Mouse (Mus musculus) kidney, embryonic 14.5 days (tissue): ENCODE measurements at regions not wholly inside any gene's neighbourhood (a gene's known extent, or its start where the extent isn't known, plus 50 kb on each side); places are given as distances from the start of the nearest gene placed in this dataset.

Source experiments
- ATAC-seq: fragments of 200-750 bp; cut with Nextera tagmentation; 2 replicates; pipeline ENCODE4 v1.8.0; 2017; ENCODE audit warnings: moderate number of reproducible peaks, mild to moderate bottlenecking, moderate TSS enrichment, moderate library complexity; ENCODE audit not compliant: low FRiP score, low TSS enrichment
- H3K27ac ChIP-seq: fragments of 300-500 bp; sonication (generic); 2 replicates; pipeline ENCODE4 v1.5.1; 2014; ENCODE audit warnings: low read depth, mild to moderate bottlenecking, low read length, moderate library complexity, mixed read lengths
- H3K27me3 ChIP-seq: fragments of 300-500 bp; sonication (generic); 2 replicates; pipeline ENCODE4 v1.6.1; 2014; ENCODE audit warnings: mild to moderate bottlenecking, low read length; ENCODE audit not compliant: control insufficient read depth, insufficient read depth
- H3K36me3 ChIP-seq: fragments of 300-500 bp; sonication (generic); 2 replicates; pipeline ENCODE4 v1.6.1; 2014; ENCODE audit warnings: low read length, mixed read lengths; ENCODE audit not compliant: control insufficient read depth, insufficient read depth
- H3K4me1 ChIP-seq: fragments of 300-500 bp; sonication (generic); 2 replicates; pipeline ENCODE4 v1.6.1; 2014; ENCODE audit warnings: low read length, mixed read lengths; ENCODE audit not compliant: control insufficient read depth, insufficient read depth
- H3K4me2 ChIP-seq: fragments of 300-500 bp; sonication (generic); replicated peaks from 2 replicates; pipeline ENCODE4 v1.6.1; 2014; ENCODE audit warnings: low read depth, mild to moderate bottlenecking, low read length
- H3K4me3 ChIP-seq: fragments of 300-500 bp; sonication (generic); 2 replicates; pipeline ENCODE4 v1.5.1; 2014; ENCODE audit warnings: mild to moderate bottlenecking, low read length
- H3K9ac ChIP-seq: fragments of 300-500 bp; sonication (generic); 2 replicates; pipeline ENCODE4 v1.6.1; 2014; ENCODE audit warnings: low read depth, mild to moderate bottlenecking, low read length, moderate library complexity
- H3K9me3 ChIP-seq: fragments of 300-500 bp; sonication (generic); 2 replicates; pipeline ENCODE4 v1.6.1; 2016; ENCODE audit warnings: low read length; ENCODE audit not compliant: control insufficient read depth
- WGBS: fragments of 180-500 bp; shearing (Covaris S2); extraction: QIAGEN DNeasy Blood & Tissue Kit; methylation state at CpG from one replicate; pipeline ENCODE4 v1.1.7; 2014; 5-methylcytosine and 5-hydroxymethylcytosine counted together

GRCm38 (mm10) chr2:132472126-132472525, 86.9 kb upstream of the Prokr2 start:
- Histone ChIP-seq H3K36me3 (no peaks in the 10 kb centered on the region), H3K9me3 (no peaks in the 10 kb centered on the region), H3K4me3 (no peak overlapping the region), H3K4me2 (no peak overlapping the region), H3K27ac (no peak overlapping the region), H3K27me3 (no peaks in the 10 kb centered on the region), H3K9ac (no peak overlapping the region), H3K4me1 (no peaks in the 10 kb centered on the region)
- WGBS: 7% methylated on average over 2 of the region's 2 CpGs
- peak; percentile 55; the same call in 1 of the 2 replicates for ATAC-seq

- H3K4me1 ChIP-seq: no peaks in the 10 kb centered on the region
- no peaks in the 10 kb centered on the region for H3K36me3 ChIP-seq
- H3K9me3 ChIP-seq: no peaks in the 10 kb centered on the region
- ATAC-seq: no peak
- H3K27me3 ChIP-seq: no peaks in the 10 kb centered on the region
- 86% methylated on average over 9 of the region's 9 CpGs for WGBS
- H3K9ac ChIP-seq: no peak overlapping the region
- no peak overlapping the region for H3K27ac ChIP-seq
- no peak overlapping the region for H3K4me2 ChIP-seq
- H3K4me3 ChIP-seq: no peak overlapping the region
Measured at GRCm38 (mm10) chr2:132468957-132469642, 83.9 kb upstream of the Prokr2 start.

DNA sequence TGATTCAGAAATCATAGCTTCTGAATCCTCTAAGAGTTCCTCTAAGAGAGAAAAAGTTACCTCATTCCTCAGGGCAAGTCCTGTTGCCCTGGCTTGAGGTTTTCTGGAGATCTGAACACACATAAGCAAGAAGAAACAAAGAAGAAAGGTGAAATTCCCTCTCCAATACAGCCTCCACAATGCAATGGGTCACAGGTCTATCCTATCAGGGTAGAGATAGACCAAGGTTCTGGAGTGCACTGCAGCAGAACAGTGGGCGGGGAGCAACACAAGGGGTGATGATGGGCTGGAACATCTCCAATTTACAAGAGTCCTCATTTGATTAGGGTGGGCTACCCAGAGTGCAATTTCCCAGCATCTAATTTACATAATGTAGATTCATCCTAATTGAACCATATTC, 69.8 kb upstream of the Prokr2 start:
- Histone ChIP-seq H3K27me3 (no peaks in the 10 kb centered on the region), H3K36me3 (no peaks in the 10 kb centered on the region), H3K9me3 (no peaks in the 10 kb centered on the region), H3K27ac (no peak overlapping the region), H3K4me1 (no peaks in the 10 kb centered on the region), H3K4me3 (no peak overlapping the region), H3K9ac (no peak overlapping the region), H3K4me2 (no peak overlapping the region)
- ATAC-seq: no peak
- WGBS: 100% methylated on average over 1 of the region's 1 CpGs

DNA sequence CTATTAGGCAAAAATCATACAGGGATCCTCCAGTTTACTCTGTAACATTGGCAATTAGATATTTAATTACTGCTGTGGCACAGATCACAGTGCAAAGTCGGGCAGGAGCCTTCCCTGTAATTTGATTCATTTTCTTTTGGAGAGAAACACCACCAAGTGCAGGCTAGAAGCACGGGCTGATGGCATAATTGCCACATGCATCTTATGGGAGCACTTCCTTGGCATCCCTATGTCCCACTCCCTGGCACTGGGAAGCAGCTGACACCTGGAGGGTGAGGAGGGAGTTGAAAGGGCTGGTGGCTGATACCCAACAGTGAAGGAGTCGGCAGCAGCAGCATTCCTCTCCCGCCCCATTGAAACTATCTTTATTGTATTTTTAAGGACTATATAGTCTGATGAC, 64.1 kb upstream of the Prokr2 start:
- H3K9ac ChIP-seq: no peak overlapping the region
- H3K9me3 ChIP-seq: no peaks in the 10 kb centered on the region
- no peak for ATAC-seq
- no peak overlapping the region for H3K27ac ChIP-seq
- no peaks in the 10 kb centered on the region for H3K27me3 ChIP-seq
- 54% methylated on average over 4 of the region's 4 CpGs for WGBS
- no peak overlapping the region for H3K4me3 ChIP-seq
- no peak overlapping the region for H3K4me2 ChIP-seq
- no peaks in the 10 kb centered on the region for H3K36me3 ChIP-seq
- H3K4me1 ChIP-seq: no peaks in the 10 kb centered on the region

GRCm38 (mm10) chr2:132447826-132448225, 62.6 kb upstream of the Prokr2 start:
- H3K4me2 ChIP-seq: no peak overlapping the region
- WGBS: 75% methylated on average over 3 of the region's 3 CpGs
- H3K27me3 ChIP-seq: no peaks in the 10 kb centered on the region

DNA sequence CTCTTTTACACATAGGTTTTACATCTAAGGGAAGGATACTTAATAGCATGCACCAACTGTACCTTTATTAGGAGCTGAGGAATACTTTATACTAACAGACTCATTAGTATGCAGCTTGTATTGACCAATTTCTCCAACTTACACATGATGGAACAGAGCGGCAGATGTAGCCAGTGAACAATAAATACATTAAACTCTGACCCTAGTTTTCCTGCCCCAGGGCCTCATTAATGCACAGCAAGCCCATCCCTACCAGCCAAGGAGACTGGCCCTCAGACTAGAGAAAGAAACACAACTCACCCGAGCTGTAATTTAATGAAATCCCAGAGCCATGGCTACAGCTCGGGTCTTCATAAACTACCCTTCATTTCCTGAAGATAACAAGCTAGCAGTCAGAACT, 60.8 kb upstream of the Prokr2 start:
- no peaks in the 10 kb centered on the region for H3K4me1 ChIP-seq
- WGBS: 24% methylated on average over 3 of the region's 3 CpGs

More at GRCm38 (mm10) chr2:132447826-132448225, 62.6 kb upstream of the Prokr2 start:
- no peak for ATAC-seq
- Histone ChIP-seq H3K9me3 (no peaks in the 10 kb centered on the region), H3K4me3 (no peak overlapping the region), H3K4me1 (no peaks in the 10 kb centered on the region), H3K9ac (no peak overlapping the region), H3K36me3 (no peaks in the 10 kb centered on the region), H3K27ac (no peak overlapping the region)

DNA sequence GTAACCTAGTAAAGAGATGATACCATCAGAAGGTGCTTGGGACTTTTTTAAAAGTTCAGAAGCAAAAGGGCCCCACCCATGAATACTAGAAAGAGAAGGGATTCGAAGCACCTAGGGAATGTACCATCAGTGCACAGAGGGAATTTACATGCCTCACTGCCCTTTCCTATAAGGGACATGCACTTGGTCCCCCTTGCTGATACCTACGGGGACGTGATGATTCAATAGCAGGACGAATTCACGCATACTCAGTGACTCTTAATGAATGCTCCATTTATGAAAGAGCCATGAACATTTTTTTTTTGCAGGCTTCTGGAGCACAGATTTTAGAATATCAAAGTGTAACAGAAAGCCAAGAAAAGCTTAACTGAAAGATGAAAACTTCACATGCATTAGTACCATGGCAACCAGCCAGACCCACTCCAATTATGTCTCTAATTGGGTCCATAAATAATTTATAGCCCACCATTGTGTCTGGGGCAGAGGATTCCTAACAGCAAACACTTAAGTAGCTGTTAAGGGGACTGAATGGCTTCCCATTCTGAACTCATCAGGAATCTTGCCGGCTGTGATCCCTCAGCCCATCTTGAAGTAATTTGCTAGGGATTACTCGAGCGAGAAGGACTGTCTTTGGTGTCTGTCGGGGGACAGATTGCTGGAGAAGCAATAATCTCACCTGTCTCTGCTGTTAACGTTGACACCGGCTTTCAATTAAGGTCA, 59.4 kb upstream of the Prokr2 start:
- Histone ChIP-seq H3K9me3 (no peaks in the 10 kb centered on the region), H3K4me2 (no peak overlapping the region), H3K4me1 (no peaks in the 10 kb centered on the region), H3K9ac (no peak overlapping the region), H3K27ac (no peak overlapping the region), H3K27me3 (no peaks in the 10 kb centered on the region), H3K4me3 (no peak overlapping the region), H3K36me3 (no peaks in the 10 kb centered on the region)
- WGBS: 24% methylated on average over 11 of the region's 11 CpGs
- peak; percentile 69 for ATAC-seq

More for the DNA sequence above, 60.8 kb upstream of the Prokr2 start:
- no peak overlapping the region for H3K4me3 ChIP-seq
- no peaks in the 10 kb centered on the region for H3K9me3 ChIP-seq
- no peak for ATAC-seq
- no peaks in the 10 kb centered on the region for H3K27me3 ChIP-seq
- no peak overlapping the region for H3K27ac ChIP-seq
- H3K36me3 ChIP-seq: no peaks in the 10 kb centered on the region
- H3K4me2 ChIP-seq: no peak overlapping the region
- H3K9ac ChIP-seq: no peak overlapping the region
